Mouse (Mus musculus): Measurements from ENCODE around the gene Olfr676.

The Olfr676 gene

DNA sequence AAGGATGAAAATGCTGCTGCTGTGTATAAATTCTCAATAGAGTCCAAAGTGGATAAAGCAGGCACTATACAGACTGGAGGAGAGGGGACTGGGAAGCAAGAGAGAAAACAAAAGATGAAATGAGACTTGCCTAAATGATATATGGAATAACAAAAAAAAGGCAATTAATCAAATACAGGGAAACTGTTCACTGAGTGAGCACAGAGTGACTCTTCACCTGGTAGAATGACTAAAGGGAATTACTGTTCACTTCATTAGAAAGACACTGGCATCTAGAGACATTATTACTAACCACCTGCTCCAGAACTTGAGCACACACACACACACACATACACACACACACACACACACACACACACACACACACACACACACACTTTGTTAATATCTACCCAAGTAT lies at the start of gene Olfr676:
Gene Olfr676 (plus strand): TSS at position 301 of the 400 bp plus-strand sequence.
- no peak for TF ChIP-seq GATA4 (IDR thresholded peaks at IDR 0.05; ENCODE audit: insufficient replicate concordance, low read length)

DNA sequence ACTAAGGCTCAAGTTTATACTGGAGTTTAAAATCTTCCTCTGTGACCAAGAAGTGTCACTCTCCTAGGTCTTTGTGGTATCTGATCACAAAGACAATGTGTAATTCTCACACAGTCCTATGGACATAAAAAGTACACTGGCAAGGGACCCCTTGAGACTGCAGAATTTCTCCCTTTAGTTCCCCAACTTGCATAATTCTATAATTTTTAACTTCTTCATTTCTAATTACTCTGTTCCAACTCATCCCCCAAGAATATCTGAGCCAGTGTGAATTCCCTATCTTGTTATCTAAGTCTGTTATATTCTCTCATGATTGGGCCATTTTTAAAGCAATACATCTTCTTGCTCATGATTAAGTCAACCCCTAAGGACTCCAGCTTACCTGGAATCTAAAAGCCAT lies 30.6 kb upstream of the Olfr676 start, which contains the start of gene Olfr672:
Gene Olfr672 (minus strand): TSS at position 101 of the 400 bp plus-strand sequence.
- no peak for TF ChIP-seq GATA4 (IDR thresholded peaks at IDR 0.05; ENCODE audit: insufficient replicate concordance, low read length)

DNA sequence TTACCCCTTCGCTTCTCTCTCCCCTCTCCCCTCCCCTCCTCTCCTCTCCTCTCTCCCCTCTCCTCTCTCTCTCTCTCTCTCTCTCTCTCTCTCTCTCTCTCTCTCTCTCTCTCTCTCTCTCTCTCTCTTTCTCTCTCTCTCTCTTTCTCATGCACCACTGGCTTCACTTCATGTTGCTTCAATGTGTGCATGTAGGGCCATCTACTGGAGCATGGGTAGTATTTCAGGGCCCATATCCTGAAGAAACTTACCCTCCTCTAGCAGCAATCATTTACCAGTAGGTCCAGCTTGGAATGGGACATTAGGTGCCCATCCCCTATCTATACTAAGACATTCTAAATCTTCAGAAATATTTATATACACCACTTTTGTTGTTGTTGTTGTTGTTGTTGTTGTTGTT lies 10.0 kb upstream of the Olfr676 start:
- TF ChIP-seq GATA4 (IDR thresholded peaks at IDR 0.05; ENCODE audit: insufficient replicate concordance, low read length) = no peak

DNA sequence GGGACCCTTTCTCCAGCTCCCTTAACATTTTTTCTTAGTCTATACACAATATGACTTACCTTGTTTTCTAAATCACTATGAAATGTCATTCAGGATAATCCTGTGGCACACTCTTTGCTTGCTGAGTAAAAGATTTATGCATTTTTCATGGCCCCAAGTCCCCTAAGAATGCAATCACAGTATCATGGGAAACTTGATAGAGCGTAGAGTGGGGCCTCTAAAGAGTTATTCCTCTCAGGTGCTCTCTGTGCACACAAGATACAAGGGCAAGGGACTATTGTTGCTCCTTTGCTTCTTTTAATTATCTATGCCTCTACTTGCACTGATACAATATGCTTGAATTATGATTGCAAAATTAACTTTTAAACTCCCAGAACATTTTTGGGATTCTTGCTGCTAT lies 4.1 kb upstream of the Olfr676 start, which contains the start of gene Olfr675:
Gene Olfr675 (minus strand): TSS at position 101 of the 400 bp plus-strand sequence.
- no peak for TF ChIP-seq GATA4 (IDR thresholded peaks at IDR 0.05; ENCODE audit: insufficient replicate concordance, low read length)

DNA sequence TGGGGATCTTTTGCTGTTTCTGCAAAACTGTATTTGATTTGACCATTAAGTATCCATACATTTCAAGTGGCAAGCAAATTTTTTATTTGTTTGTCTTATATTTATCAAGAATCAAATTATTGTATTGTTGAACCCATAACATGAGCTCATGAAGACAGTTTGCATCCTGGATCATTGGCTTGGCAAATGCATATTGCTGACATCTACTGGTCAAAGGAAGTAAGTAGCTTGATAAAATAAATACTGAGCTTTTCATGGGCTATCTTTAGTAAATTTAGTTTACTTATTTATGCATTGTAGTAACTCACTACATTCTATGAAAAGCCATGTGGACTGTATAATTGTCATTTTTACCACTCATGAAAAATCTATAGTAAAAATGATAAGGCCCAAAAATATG lies 26.5 kb downstream of the Olfr676 start:
- TF ChIP-seq GATA4 (IDR thresholded peaks at IDR 0.05; ENCODE audit: insufficient replicate concordance, low read length) = no peak

DNA sequence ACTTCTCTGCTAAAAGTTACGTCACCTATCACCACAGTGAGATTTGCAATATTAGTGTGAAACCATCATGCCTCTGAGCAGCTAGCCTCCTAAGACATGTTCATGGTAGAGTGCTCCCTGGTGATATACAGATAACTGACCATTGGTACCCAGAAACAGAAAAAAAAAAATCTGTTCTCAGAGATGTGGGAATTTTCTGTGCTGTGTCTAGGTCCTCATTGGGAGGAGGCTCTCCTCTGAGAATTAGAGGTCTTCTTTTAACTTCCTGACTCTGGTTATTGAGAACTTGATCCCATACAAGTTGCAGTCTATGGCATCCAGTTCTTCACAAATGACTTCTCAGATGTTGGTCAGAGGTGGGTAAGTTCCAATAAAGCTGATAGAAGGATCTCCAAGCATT lies 31.7 kb downstream of the Olfr676 start, which contains the start of gene Olfr678:
Gene Olfr678 (plus strand): TSS at position 301 of the 400 bp plus-strand sequence.
- TF ChIP-seq GATA4 (IDR thresholded peaks at IDR 0.05; ENCODE audit: insufficient replicate concordance, low read length) = no peak

DNA sequence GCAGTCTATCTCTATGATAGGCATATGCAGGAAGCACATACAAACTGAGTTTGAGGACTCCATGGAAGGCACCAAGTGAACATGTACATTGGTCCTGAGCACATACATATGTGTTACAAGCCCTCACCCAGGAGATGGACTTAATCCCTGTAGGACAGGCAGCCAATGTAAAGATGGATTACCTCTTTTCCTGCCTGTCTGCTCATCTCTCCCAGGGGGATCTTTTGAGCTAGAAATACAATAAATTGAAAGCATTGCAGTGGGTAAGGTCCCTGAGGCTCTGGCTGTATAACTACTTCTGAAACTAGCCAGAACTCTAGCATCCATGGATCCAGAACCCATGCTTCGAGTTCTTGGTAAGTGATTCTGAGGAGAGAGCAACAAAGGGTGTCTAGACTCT lies 48.4 kb downstream of the Olfr676 start, which contains the start of gene Olfr679:
Gene Olfr679 (plus strand): TSS at position 301 of the 400 bp plus-strand sequence.
- no peak for TF ChIP-seq GATA4 (IDR thresholded peaks at IDR 0.05; ENCODE audit: insufficient replicate concordance, low read length)
